Mouse (Mus musculus): ENCODE results near the gene Gm156. TPM values are rescaled to one million over a fixed set of nuclear protein-coding genes. Genes with fewer than 3 reads are reported as not detected.

Gm156 gene
- polyA plus RNA-seq, 1 experiment, result not detected

Other genes starting within 250 kb of the Gm156 start
- gene Klre1, start 206.4 kb downstream of the Gm156 start, polyA plus RNA-seq (2012; ENCODE audit: insufficient read depth, insufficient read length, missing spikeins), result not detected in 2 replicates
- gene Klrd1, start 192.5 kb downstream of the Gm156 start, polyA plus RNA-seq (2012; ENCODE audit: insufficient read depth, insufficient read length, missing spikeins), result 2.0 TPM in 1 of 2 replicates, not detected in the other
- 0.83 and 1.1 TPM in 2 replicates for gene Klrk1, start 160.4 kb downstream of the Gm156 start, polyA plus RNA-seq (2012; ENCODE audit: insufficient read depth, insufficient read length, missing spikeins)
- not detected in 2 replicates for gene Klrc3, start 140.9 kb downstream of the Gm156 start, polyA plus RNA-seq (2012; ENCODE audit: insufficient read depth, insufficient read length, missing spikeins)
- not detected in 2 replicates for gene Klrc2, start 123.6 kb downstream of the Gm156 start, polyA plus RNA-seq (2012; ENCODE audit: insufficient read depth, insufficient read length, missing spikeins)
- gene Klrc1, start 105.3 kb downstream of the Gm156 start, polyA plus RNA-seq (2012; ENCODE audit: insufficient read depth, insufficient read length, missing spikeins), result not detected in 2 replicates
- gene Klri1, start 67.1 kb downstream of the Gm156 start, polyA plus RNA-seq (2012; ENCODE audit: insufficient read depth, insufficient read length, missing spikeins), result not detected in 2 replicates
- not detected in 2 replicates for gene Klri2, start 43.8 kb downstream of the Gm156 start, polyA plus RNA-seq (2012; ENCODE audit: insufficient read depth, insufficient read length, missing spikeins)
- not detected in 2 replicates for gene Gm17631, start 78.4 kb upstream of the Gm156 start, polyA plus RNA-seq (2012; ENCODE audit: insufficient read depth, insufficient read length, missing spikeins)
- not detected in 2 replicates for gene Klra17, start 92.4 kb upstream of the Gm156 start, polyA plus RNA-seq (2012; ENCODE audit: insufficient read depth, insufficient read length, missing spikeins)
- not detected in 2 replicates for gene Klra5, start 133.4 kb upstream of the Gm156 start, polyA plus RNA-seq (2012; ENCODE audit: insufficient read depth, insufficient read length, missing spikeins)
- gene Klra6, start 242.7 kb upstream of the Gm156 start, polyA plus RNA-seq (2012; ENCODE audit: insufficient read depth, insufficient read length, missing spikeins), result not detected in 2 replicates